Mouse (Mus musculus) embryonic facial prominence, embryonic 13.5 days (tissue): ENCODE measurements at regions not wholly inside any gene's neighbourhood (a gene's known extent, or its start where the extent isn't known, plus 50 kb on each side); places are given as distances from the start of the nearest gene placed in this dataset.

Experiments used
- ATAC-seq: fragments of 200-750 bp; cut with Nextera tagmentation; 2 replicates; pipeline ENCODE4 v1.8.0; 2017; ENCODE audit warnings: low read depth; ENCODE audit not compliant: insufficient number of reproducible peaks, insufficient read depth, low FRiP score, low TSS enrichment
- H3K27ac ChIP-seq: fragments of 300-500 bp; sonication (generic); 2 replicates; pipeline ENCODE4 v1.5.1; 2015; ENCODE audit warnings: moderate library complexity, mild to moderate bottlenecking, inconsistent platforms
- H3K27me3 ChIP-seq: fragments of 300-500 bp; sonication (generic); 2 replicates; pipeline ENCODE4 v1.6.1; 2015; ENCODE audit warnings: mild to moderate bottlenecking, inconsistent platforms
- H3K36me3 ChIP-seq: fragments of 300-500 bp; sonication (generic); 2 replicates; pipeline ENCODE4 v1.6.1; 2015; ENCODE audit warnings: mild to moderate bottlenecking, inconsistent platforms
- H3K4me1 ChIP-seq: fragments of 300-500 bp; sonication (generic); 2 replicates; pipeline ENCODE4 v1.6.1; 2015; ENCODE audit warnings: inconsistent platforms
- H3K4me2 ChIP-seq: fragments of 300-500 bp; sonication (generic); 2 replicates; pipeline ENCODE4 v1.6.1; 2015; ENCODE audit warnings: moderate library complexity, mild to moderate bottlenecking, inconsistent platforms
- H3K4me3 ChIP-seq: fragments of 300-500 bp; sonication (generic); 2 replicates; pipeline ENCODE4 v1.5.1; 2015; ENCODE audit warnings: mild to moderate bottlenecking, inconsistent platforms
- H3K9ac ChIP-seq: fragments of 300-500 bp; sonication (generic); 2 replicates; pipeline ENCODE4 v1.6.1; 2015; ENCODE audit warnings: mild to moderate bottlenecking, inconsistent platforms
- H3K9me3 ChIP-seq: fragments of 300-500 bp; sonication (generic); 2 replicates; pipeline ENCODE4 v1.6.1; 2016; ENCODE audit warnings: inconsistent platforms
- WGBS: fragments of 180-500 bp; shearing (Covaris S2); methylation state at CpG from one replicate; pipeline ENCODE4 v1.1.7; 2015; ENCODE audit warnings: mixed read lengths; 5-methylcytosine and 5-hydroxymethylcytosine counted together

DNA sequence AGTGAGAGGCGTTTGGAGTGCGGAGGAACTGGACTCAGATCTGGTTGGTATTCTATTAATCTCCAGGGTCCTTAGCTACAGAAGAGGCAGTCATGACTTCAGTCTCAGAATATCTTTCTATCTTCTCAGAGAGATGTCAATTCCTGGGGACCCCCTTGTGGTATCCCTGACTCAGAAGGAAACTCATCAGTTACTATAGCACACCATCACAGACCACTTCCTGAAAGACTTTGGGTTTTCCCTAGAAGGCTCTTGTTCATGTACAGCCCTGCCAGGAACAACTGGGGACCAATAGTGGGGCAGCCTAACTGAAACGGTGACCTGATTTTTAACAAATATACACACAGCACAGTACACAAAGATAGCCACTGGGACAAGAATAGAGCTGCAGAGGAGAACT lies 279.6 kb downstream of the Ets1 start:
- Histone ChIP-seq H3K4me3 (no peak overlapping the region), H3K36me3 (no peaks in the 10 kb centered on the region), H3K4me2 (no peak overlapping the region), H3K27me3 (no peaks in the 10 kb centered on the region), H3K4me1 (no peaks in the 10 kb centered on the region), H3K9ac (no peak overlapping the region), H3K9me3 (no peaks in the 10 kb centered on the region), H3K27ac (no peak overlapping the region)
- WGBS, result 87% methylated on average over 3 of the region's 3 CpGs
- ATAC-seq, result no peak

DNA sequence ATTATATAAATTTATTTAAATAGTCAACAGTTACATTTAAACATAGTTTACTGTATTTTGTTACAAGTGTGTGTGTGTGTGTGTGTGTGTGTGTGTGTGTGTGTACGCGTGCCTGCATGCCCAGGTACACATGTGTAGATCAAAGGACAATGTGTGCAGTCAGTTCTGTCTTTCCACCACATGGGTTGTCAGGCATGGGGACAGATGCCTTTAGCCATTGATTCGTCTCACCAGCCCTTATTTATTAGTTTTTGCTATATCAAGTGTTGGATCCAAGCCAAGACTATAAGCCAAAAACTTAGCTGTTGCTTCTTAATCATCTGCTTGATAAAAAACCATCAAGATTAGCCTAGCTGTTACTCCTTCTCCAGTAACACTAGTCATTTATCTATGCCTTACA lies 280.7 kb downstream of the Ets1 start:
- Histone ChIP-seq H3K27me3 (no peaks in the 10 kb centered on the region), H3K9ac (no peak overlapping the region), H3K9me3 (no peaks in the 10 kb centered on the region), H3K4me2 (no peak overlapping the region), H3K36me3 (no peaks in the 10 kb centered on the region), H3K4me3 (no peak overlapping the region), H3K27ac (no peak overlapping the region), H3K4me1 (no peaks in the 10 kb centered on the region)
- ATAC-seq, result no peak
- WGBS, result 82% methylated on average over 3 of the region's 3 CpGs

DNA sequence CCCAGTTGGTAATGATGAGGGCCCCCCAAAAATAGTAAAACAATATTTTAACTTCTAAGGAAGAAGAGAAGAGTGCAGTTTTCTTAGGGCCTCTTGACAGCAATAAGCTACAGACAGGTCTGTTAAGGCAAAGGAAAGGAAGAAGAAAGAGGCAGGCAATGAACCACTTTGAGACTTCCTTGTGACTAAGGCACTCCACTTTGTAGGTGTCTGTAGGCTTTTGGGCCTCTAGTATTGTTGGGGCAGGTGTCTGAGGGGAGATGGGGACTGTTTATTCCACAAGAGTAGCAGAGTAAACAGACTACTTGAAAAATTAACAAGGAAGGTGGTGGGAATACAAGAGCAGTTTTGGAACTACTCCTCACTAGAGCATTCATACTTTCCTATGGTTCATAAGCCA lies 287.9 kb downstream of the Ets1 start:
- ATAC-seq, result no peak
- no peaks in the 10 kb centered on the region for H3K36me3 ChIP-seq
- H3K9ac ChIP-seq, result no peak overlapping the region

DNA sequence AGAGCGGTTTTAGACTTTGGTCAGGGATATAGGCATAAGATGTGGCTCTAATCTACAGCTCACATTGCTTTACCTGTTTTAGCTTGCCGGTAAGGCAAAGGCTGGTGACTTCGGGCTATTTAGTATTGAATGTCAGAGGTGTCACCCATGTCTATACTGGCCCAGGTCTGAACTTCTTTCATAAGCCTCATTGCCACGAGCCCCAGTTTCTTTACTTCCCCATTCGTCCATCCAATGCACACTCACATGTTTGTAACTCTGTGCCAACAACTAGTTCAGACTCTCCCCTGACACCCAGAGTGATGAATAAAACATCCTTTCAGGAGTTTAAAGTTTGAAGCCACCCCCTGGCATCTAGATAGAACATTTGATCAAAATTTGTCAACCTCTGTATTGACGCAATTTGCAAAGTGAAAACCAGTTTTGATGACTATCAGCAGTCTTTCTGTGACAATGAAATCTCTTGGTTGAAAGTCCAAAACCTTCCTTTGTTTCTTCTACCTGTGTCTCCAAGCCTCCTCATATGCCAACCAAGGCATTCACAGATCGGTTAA lies 288.4 kb downstream of the Ets1 start:
- Histone ChIP-seq H3K4me1 (peaks cover 2% of the 10 kb centered on the region; the same call in 1 of the 2 replicates), H3K4me3 (no peak overlapping the region), H3K4me2 (no peak overlapping the region), H3K9ac (no peak overlapping the region), H3K27me3 (0 out of 2 replicates have a peak, but pooled peaks cover 7% of the 10 kb centered on the region), H3K36me3 (no peaks in the 10 kb centered on the region), H3K9me3 (no peaks in the 10 kb centered on the region), H3K27ac (no peak overlapping the region)
- 92% methylated on average over 7 of the region's 7 CpGs for WGBS
- ATAC-seq, result no peak

More for the DNA sequence above, 287.9 kb downstream of the Ets1 start:
- H3K27me3 ChIP-seq, result 0 out of 2 replicates have a peak, but pooled peaks cover 3% of the 10 kb centered on the region
- H3K27ac ChIP-seq, result no peak overlapping the region
- H3K4me2 ChIP-seq, result no peak overlapping the region
- peaks cover 2% of the 10 kb centered on the region; the same call in 1 of the 2 replicates for H3K4me1 ChIP-seq
- H3K4me3 ChIP-seq, result no peak overlapping the region
- no peaks in the 10 kb centered on the region for H3K9me3 ChIP-seq

DNA sequence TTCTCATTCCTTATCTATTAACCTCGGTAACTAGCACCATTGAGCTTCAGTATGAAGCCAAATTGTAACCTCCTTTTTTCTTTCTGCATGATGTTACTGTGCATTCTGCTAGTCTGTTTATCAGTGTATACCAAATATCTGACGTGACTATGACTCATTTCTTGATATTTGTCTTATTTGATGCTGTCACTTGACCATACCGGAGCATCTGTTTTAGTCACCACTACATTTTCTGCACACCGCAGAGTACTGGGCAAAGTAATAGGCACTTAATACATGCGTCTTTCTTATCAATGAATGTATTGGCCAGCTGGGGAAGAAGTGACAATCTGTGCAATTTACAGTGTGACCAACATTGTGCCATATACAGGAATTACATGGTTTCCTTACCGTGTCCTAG lies 289.0 kb downstream of the Ets1 start:
- Histone ChIP-seq H3K36me3 (no peaks in the 10 kb centered on the region), H3K4me3 (no peak overlapping the region), H3K4me1 (peaks cover 2% of the 10 kb centered on the region; the same call in 1 of the 2 replicates), H3K4me2 (no peak overlapping the region), H3K9me3 (no peaks in the 10 kb centered on the region), H3K27ac (no peak overlapping the region), H3K9ac (no peak overlapping the region), H3K27me3 (0 out of 2 replicates have a peak, but pooled peaks cover 7% of the 10 kb centered on the region)
- ATAC-seq, result no peak
- WGBS, result 90% methylated on average over 6 of the region's 6 CpGs

DNA sequence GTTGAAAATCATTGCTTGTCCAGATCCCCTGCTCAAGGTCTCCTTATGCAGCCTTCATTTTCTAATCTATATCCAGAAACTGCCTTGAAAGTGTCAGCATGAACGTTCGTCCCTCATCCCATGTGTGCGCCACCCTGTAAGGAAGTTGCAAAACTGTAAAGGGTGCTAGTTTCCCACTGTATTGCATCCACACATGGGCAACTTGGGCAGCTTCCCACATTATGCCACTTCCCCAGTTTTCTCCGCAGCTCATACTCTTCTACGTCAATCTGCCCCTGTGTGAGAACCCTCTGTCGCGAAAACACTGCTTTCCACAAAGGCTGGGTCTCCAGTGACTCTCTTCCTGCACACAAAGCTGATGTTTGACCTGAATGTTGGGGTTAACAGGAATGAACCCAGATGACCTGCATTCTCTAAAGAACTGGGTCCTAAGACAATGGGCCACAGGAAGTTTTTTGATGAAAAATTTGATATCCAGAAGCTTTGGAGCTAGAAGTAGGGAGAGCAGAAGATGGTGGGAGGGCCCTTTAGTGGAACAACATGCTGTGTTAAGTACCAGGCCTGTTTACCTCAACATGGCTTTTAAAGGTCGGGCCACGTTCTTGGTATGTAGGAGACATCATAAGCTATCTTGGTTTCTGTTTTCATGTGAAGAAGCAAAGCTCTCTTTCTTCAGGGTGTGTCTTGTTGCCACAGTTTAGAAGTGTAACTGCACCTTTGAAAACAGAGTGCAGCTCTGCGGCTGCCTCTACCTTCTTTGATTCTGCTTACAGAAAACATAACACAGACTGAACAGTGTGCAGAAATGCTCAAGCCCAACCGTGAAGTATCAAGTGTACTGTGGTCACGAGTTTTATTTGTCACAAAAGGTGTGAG lies 289.9 kb downstream of the Ets1 start:
- Histone ChIP-seq H3K9me3 (no peaks in the 10 kb centered on the region), H3K4me1 (peaks cover 2% of the 10 kb centered on the region; the same call in 1 of the 2 replicates), H3K27me3 (0 out of 2 replicates have a peak, but pooled peaks cover 7% of the 10 kb centered on the region), H3K4me3 (no peak overlapping the region), H3K27ac (no peak overlapping the region), H3K9ac (no peak overlapping the region), H3K4me2 (no peak overlapping the region), H3K36me3 (no peaks in the 10 kb centered on the region)
- no peak for ATAC-seq
- 76% methylated on average over 12 of the region's 12 CpGs for WGBS

DNA sequence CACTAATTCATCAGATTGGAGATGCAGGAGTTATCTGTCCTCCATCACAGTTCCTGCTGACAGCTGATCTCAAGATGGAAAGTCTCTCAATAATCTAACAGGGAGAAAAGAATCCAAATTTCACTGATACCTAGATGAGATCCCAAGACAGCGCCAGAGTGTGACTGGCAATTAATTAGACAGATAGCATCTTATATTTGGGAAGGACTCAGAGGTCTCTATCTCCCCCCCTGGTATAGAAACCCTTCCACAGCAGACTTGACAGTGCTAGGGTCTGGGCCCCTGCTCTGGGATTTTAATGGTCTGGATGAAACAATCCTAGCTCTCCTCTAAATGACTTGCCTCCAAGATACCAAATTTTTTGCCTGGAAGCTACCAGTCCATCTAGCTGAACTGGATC lies 291.6 kb downstream of the Ets1 start:
- Histone ChIP-seq H3K4me2 (no peak overlapping the region), H3K4me3 (no peak overlapping the region), H3K4me1 (peaks cover 19% of the 10 kb centered on the region), H3K9ac (no peak overlapping the region), H3K9me3 (no peaks in the 10 kb centered on the region), H3K36me3 (no peaks in the 10 kb centered on the region), H3K27ac (no peak overlapping the region), H3K27me3 (0 out of 2 replicates have a peak, but pooled peaks cover 7% of the 10 kb centered on the region)
- ATAC-seq, result no peak
- WGBS, result 88% methylated on average over 1 of the region's 1 CpGs

DNA sequence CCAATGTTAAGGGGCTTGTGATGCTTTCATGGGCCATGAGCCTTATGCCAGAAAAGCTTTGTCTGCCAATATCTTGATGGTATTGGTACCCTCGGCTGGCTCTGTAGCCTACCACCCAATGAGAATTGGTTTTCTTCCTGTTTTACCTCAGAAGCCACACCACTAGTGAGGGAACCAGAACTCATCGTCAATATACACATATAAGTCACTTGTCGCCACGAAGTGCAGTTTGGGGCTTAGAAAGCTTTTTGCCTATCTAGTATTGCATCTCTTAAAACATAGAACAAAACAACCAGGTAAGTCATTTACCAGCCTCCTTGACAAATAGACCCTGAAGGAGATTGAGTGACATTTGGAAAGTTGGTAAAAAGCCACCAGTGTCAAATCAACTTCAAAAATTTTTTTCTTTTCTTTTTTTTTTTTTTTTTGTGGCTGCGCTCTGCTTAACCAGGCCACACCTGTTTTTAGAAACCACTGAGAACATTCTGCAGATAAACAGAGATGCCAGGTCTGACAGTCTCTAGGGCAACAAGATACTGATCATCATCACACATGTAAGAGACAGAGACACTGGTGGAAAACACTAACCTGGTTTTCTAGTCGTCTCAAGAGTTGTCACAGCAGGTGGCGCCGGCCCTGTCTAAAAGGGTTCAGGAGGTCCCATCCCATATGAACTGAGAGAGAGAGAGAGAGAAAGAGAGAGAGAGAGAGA lies 292.4 kb downstream of the Ets1 start:
- Histone ChIP-seq H3K36me3 (no peaks in the 10 kb centered on the region), H3K9ac (no peak overlapping the region), H3K27me3 (0 out of 2 replicates have a peak, but pooled peaks cover 7% of the 10 kb centered on the region), H3K4me3 (no peak overlapping the region), H3K9me3 (no peaks in the 10 kb centered on the region), H3K4me2 (no peak overlapping the region), H3K27ac (no peak overlapping the region), H3K4me1 (peaks cover 25% of the 10 kb centered on the region)
- WGBS, result 92% methylated on average over 8 of the region's 8 CpGs
- no peak for ATAC-seq

DNA sequence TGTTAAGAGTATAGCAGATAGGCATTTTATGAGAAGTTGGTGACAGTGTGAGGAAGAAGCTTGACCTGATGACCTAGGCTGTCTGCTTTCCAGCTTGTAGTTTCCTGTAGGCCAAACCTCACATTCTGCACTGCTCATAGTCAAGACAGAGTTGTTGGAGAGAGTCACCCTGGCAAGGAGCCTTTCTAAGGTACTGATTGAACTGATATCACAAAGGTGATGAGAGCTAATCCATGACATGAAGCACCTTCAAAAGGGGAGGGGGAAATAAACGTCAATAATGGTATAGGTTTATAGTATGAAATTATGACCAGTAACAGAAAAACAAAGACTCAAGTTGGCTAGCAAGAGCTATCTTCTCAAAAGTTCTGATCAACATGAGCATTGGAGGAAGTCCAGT lies 293.3 kb downstream of the Ets1 start:
- Histone ChIP-seq H3K36me3 (no peaks in the 10 kb centered on the region), H3K9me3 (no peaks in the 10 kb centered on the region), H3K4me1 (peaks cover 25% of the 10 kb centered on the region), H3K4me2 (no peak overlapping the region), H3K4me3 (no peak overlapping the region), H3K27ac (no peak overlapping the region), H3K9ac (no peak overlapping the region), H3K27me3 (0 out of 2 replicates have a peak, but pooled peaks cover 14% of the 10 kb centered on the region)
- ATAC-seq, result no peak
- WGBS, result 83% methylated on average over 1 of the region's 1 CpGs

DNA sequence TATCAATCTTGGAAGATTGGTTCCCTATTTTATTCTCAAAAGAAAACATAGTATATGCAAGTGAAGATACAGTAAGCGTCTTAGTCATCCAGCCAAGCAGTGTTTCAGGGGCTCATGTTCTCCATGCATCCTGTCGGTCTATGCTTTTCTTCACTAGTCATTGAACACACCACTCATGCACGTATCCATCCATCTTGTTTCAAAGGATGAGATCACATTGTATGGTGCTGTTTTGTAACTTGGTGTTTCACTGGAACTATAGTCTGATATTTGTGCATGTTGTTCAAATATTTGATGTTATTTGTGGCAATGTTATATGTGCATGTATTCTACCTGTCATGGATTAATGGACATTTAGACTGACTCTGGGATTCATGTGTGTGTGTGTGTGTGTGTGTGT lies 293.8 kb downstream of the Ets1 start:
- no peak overlapping the region for H3K4me2 ChIP-seq
- peaks cover 17% of the 10 kb centered on the region; the same call in 1 of the 2 replicates for H3K27me3 ChIP-seq
- H3K36me3 ChIP-seq, result no peaks in the 10 kb centered on the region
- H3K27ac ChIP-seq, result no peak overlapping the region
- no peaks in the 10 kb centered on the region for H3K9me3 ChIP-seq
- no peak overlapping the region for H3K9ac ChIP-seq
- WGBS, result 93% methylated on average over 3 of the region's 3 CpGs
- H3K4me1 ChIP-seq, result peaks cover 25% of the 10 kb centered on the region
- no peak overlapping the region for H3K4me3 ChIP-seq
- no peak for ATAC-seq

DNA sequence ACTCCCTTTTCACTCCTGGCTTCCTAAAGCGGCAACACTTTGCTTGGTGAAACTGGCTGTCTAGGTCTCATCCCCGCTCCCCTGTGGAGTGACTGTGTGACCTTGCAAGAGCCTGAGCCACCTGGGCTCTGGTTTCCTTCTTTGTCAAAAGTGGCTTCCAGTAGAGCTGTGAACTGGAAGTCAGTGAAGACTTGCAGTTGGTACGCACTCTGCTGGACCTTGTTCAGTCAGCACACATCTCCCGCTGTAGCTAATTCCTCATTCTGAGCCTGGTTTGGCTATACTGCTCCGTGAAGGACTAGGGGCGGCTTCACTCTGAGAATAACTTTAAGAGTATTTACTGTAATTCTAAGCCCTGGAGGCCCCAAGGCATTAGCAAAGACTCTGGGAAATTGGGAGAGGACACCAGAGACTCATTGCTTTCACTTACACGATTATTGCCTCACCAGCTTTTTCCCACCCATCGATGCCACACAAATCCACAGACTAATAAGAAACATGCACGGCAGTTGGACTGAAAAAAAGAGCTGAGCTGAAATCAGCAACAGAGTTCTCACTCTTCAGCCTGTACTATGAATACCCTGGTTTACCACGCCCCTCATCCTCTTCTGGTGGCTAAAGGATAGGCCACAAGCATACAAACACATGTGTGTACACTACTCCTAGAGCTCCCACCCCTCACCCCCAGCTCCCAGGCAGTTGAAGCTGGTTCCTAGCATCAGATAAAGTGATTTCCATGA lies 295.4 kb downstream of the Ets1 start:
- WGBS, result 29% methylated on average over 10 of the region's 10 CpGs
- peaks cover 14% of the 10 kb centered on the region; the same call in 1 of the 2 replicates for H3K27me3 ChIP-seq
- peaks cover 23% of the 10 kb centered on the region for H3K4me1 ChIP-seq
- peak overlapping the region; percentile 34; the same call in 1 of the 2 replicates for H3K4me2 ChIP-seq
- H3K9me3 ChIP-seq, result no peaks in the 10 kb centered on the region
- H3K9ac ChIP-seq, result no peak overlapping the region
- H3K27ac ChIP-seq, result peak overlapping the region; percentile 73
- no peaks in the 10 kb centered on the region for H3K36me3 ChIP-seq
- no peak overlapping the region for H3K4me3 ChIP-seq
- peak; percentile 72 for ATAC-seq
